Mouse (Mus musculus) urinary bladder, adult 18-20 months (tissue): ENCODE results near the gene Grem2.

Experiments
- DNase-seq, 2 experiments: peaks; one replicate each; pipeline ENCODE4 v3.0.0; 2022; ENCODE audit warnings: low spot score in 2 of 2, mixed read lengths in 2 of 2

Gene Grem2

GRCm38 (mm10) chr1:174788617-174789016 lies 133.0 kb downstream of the Grem2 start:
- no peak for DNase-seq
